Mouse (Mus musculus) neural tube, embryonic 14.5 days (tissue): Measurements from ENCODE around the gene Tmem170. TPM values are rescaled to one million over a fixed set of nuclear protein-coding genes. Genes with fewer than 3 reads are reported as not detected.
"Not testable (repeated sequence)": the region's sequence is repeated elsewhere in the genome, so short reads cannot be mapped to it uniquely, and the experiment has no call there.

Experiments used
- ATAC-seq: fragments of 200-750 bp; cut with Nextera tagmentation; 2 replicates; pipeline ENCODE4 v1.8.0; 2017; ENCODE audit warnings: low read depth, mild to moderate bottlenecking, moderate TSS enrichment, moderate library complexity
- H3K27ac ChIP-seq: fragments of 300-500 bp; sonication (generic); 2 replicates; pipeline ENCODE4 v1.5.1; 2014; ENCODE audit warnings: low read depth, mild to moderate bottlenecking, control low read depth, low read length, moderate library complexity, mixed read lengths
- H3K27me3 ChIP-seq: fragments of 300-500 bp; sonication (generic); 2 replicates; pipeline ENCODE4 v1.6.1; 2014; ENCODE audit warnings: low read length; ENCODE audit not compliant: control insufficient read depth, insufficient read depth
- H3K36me3 ChIP-seq: fragments of 300-500 bp; sonication (generic); 2 replicates; pipeline ENCODE4 v1.6.1; 2014; ENCODE audit warnings: low read length, mixed read lengths; ENCODE audit not compliant: control insufficient read depth, insufficient read depth
- H3K4me1 ChIP-seq: fragments of 300-500 bp; sonication (generic); 2 replicates; pipeline ENCODE4 v1.6.1; 2014; ENCODE audit warnings: low read length; ENCODE audit not compliant: control insufficient read depth, insufficient read depth
- H3K4me2 ChIP-seq: fragments of 300-500 bp; sonication (generic); 2 replicates; pipeline ENCODE4 v1.6.1; 2014; ENCODE audit warnings: mild to moderate bottlenecking, low read depth, low read length, control low read depth
- H3K4me3 ChIP-seq: fragments of 300-500 bp; sonication (generic); 2 replicates; pipeline ENCODE4 v1.5.1; 2014; ENCODE audit warnings: low read depth, low read length, control low read depth, mixed read lengths
- H3K9ac ChIP-seq: fragments of 300-500 bp; sonication (generic); replicated peaks from 2 replicates; pipeline ENCODE4 v1.6.1; 2014; ENCODE audit warnings: low read depth, mild to moderate bottlenecking, control low read depth, low read length, mixed read lengths
- H3K9me3 ChIP-seq: fragments of 300-500 bp; sonication (generic); 2 replicates; pipeline ENCODE4 v1.6.1; 2016; ENCODE audit warnings: low read length; ENCODE audit not compliant: control insufficient read depth
- WGBS: fragments of 180-500 bp; shearing (Covaris S2); extraction: QIAGEN DNeasy Blood & Tissue Kit; methylation state at CpG from one replicate; pipeline ENCODE4 v1.1.7; 2014; 5-methylcytosine and 5-hydroxymethylcytosine counted together
- polyA plus RNA-seq: library from polyadenylated mRNA; unstranded; fragments of >200 nt; fragmentation: Nextera tagmentation; extraction: Ambion mirVana; gene quantifications from 2 replicates; pipeline ENCODE4 v1.2.1, GENCODE M21; 2014

Gene Tmem170
- polyA plus RNA-seq, 1 experiment from 2014 or later, result 3.8 TPM

GRCm38 (mm10) chr8:111865130-111865852 is 11.3 kb downstream of the Tmem170 start:
- no peak overlapping the region for H3K4me3 ChIP-seq
- ATAC-seq, result no peak
- WGBS, result 95% methylated on average over 8 of the region's 8 CpGs
- no peak overlapping the region for H3K9ac ChIP-seq
- no peaks in the 10 kb centered on the region for H3K9me3 ChIP-seq
- H3K27ac ChIP-seq, result no peak overlapping the region
- H3K36me3 ChIP-seq, result no peaks in the 10 kb centered on the region
- H3K4me1 ChIP-seq, result no peaks in the 10 kb centered on the region
- H3K4me2 ChIP-seq, result no peak overlapping the region
- H3K27me3 ChIP-seq, result no peaks in the 10 kb centered on the region

GRCm38 (mm10) chr8:111864648-111865047 is 11.9 kb downstream of the Tmem170 start:
- H3K36me3 ChIP-seq, result no peaks in the 10 kb centered on the region
- H3K9ac ChIP-seq, result no peak overlapping the region
- H3K4me2 ChIP-seq, result no peak overlapping the region
- no peaks in the 10 kb centered on the region for H3K4me1 ChIP-seq
- no peaks in the 10 kb centered on the region for H3K9me3 ChIP-seq
- WGBS, result 93% methylated on average over 8 of the region's 8 CpGs
- H3K27ac ChIP-seq, result no peak overlapping the region
- H3K4me3 ChIP-seq, result no peak overlapping the region
- no peaks in the 10 kb centered on the region for H3K27me3 ChIP-seq
- ATAC-seq, result no peak

GRCm38 (mm10) chr8:111863280-111863679 is 13.3 kb downstream of the Tmem170 start:
- Histone ChIP-seq H3K4me2 (no peak overlapping the region), H3K4me1 (no peaks in the 10 kb centered on the region), H3K27me3 (no peaks in the 10 kb centered on the region), H3K4me3 (no peak overlapping the region), H3K9ac (no peak overlapping the region), H3K27ac (no peak overlapping the region), H3K9me3 (no peaks in the 10 kb centered on the region), H3K36me3 (no peaks in the 10 kb centered on the region)
- 84% methylated on average over 4 of the region's 4 CpGs for WGBS
- ATAC-seq, result no peak

- 86% methylated on average over 12 of the region's 12 CpGs for WGBS
- H3K27me3 ChIP-seq, result no peaks in the 10 kb centered on the region
- H3K9me3 ChIP-seq, result no peaks in the 10 kb centered on the region
- no peak overlapping the region for H3K4me2 ChIP-seq
- no peak overlapping the region for H3K27ac ChIP-seq
- no peak overlapping the region for H3K9ac ChIP-seq
- no peak overlapping the region for H3K4me3 ChIP-seq
- peaks cover 3% of the 10 kb centered on the region; the same call in 1 of the 2 replicates for H3K4me1 ChIP-seq
- no peaks in the 10 kb centered on the region for H3K36me3 ChIP-seq
- no peak for ATAC-seq
These were observed 20.6 kb downstream of the Tmem170 start for GRCm38 (mm10) chr8:111855977-111856376.

- ATAC-seq, result peak; percentile 100
- Histone ChIP-seq H3K9me3 (no peaks in the 10 kb centered on the region), H3K27me3 (no peaks in the 10 kb centered on the region), H3K4me3 (peak within 1 kb of the TSS; percentile 67), H3K36me3 (no peaks in the 10 kb centered on the region), H3K4me2 (peak within 1 kb of the TSS; percentile 84), H3K9ac (peak within 1 kb of the TSS; percentile 74), H3K27ac (no peak within 1 kb of the TSS), H3K4me1 (peaks cover 3% of the 10 kb centered on the region; the same call in 1 of the 2 replicates)
- WGBS, result under 1% methylated on average over 53 of the region's 53 CpGs
These were observed 22.6 kb downstream of the Tmem170 start, which contains the start of gene Cfdp1 for GRCm38 (mm10) chr8:111853861-111854501. Gene Cfdp1, minus strand, starts transcription at chr8:111854291.

- H3K36me3 ChIP-seq, result not testable (repeated sequence)
- 64% methylated on average over 12 of the region's 12 CpGs for WGBS
- H3K9ac ChIP-seq, result peak overlapping the region; percentile 74
These were observed 23.3 kb downstream of the Tmem170 start for GRCm38 (mm10) chr8:111853219-111853618.

GRCm38 (mm10) chr8:111846746-111847145 is 29.8 kb downstream of the Tmem170 start:
- H3K36me3 ChIP-seq, result peaks cover 6% of the 10 kb centered on the region; the same call in 1 of the 2 replicates
- WGBS, result 94% methylated on average over 6 of the region's 6 CpGs
- no peak overlapping the region for H3K4me2 ChIP-seq
- ATAC-seq, result no peak
- no peak overlapping the region for H3K9ac ChIP-seq
- H3K4me1 ChIP-seq, result no peaks in the 10 kb centered on the region
- no peaks in the 10 kb centered on the region for H3K9me3 ChIP-seq
- no peak overlapping the region for H3K4me3 ChIP-seq
- H3K27ac ChIP-seq, result no peak overlapping the region
- no peaks in the 10 kb centered on the region for H3K27me3 ChIP-seq

More at GRCm38 (mm10) chr8:111853219-111853618, 23.3 kb downstream of the Tmem170 start:
- H3K27me3 ChIP-seq, ATAC-seq, H3K9me3 ChIP-seq, H3K4me1 ChIP-seq, H3K27ac ChIP-seq: not testable (repeated sequence)
- Histone ChIP-seq H3K4me3 (peak overlapping the region; percentile 67), H3K4me2 (peak overlapping the region; percentile 84)

GRCm38 (mm10) chr8:111835540-111835939 is 41.0 kb downstream of the Tmem170 start:
- Histone ChIP-seq H3K27ac (no peak overlapping the region), H3K36me3 (peaks cover 20% of the 10 kb centered on the region), H3K9ac (no peak overlapping the region), H3K4me2 (no peak overlapping the region), H3K4me1 (no peaks in the 10 kb centered on the region), H3K4me3 (no peak overlapping the region), H3K27me3 (no peaks in the 10 kb centered on the region), H3K9me3 (no peaks in the 10 kb centered on the region)
- ATAC-seq, result no peak
- 68% methylated on average over 1 of the region's 1 CpGs for WGBS

GRCm38 (mm10) chr8:111834011-111834410 is 42.5 kb downstream of the Tmem170 start:
- Histone ChIP-seq H3K27me3 (no peaks in the 10 kb centered on the region), H3K27ac (no peak overlapping the region), H3K4me3 (no peak overlapping the region), H3K4me1 (no peaks in the 10 kb centered on the region), H3K9ac (no peak overlapping the region), H3K36me3 (peaks cover 27% of the 10 kb centered on the region), H3K9me3 (no peaks in the 10 kb centered on the region), H3K4me2 (no peak overlapping the region)
- WGBS, result 76% methylated on average over 6 of the region's 6 CpGs
- no peak for ATAC-seq
